Mouse (Mus musculus) heart, postnatal 25 days (tissue): ENCODE results near the gene Hsp90ab1. TPM values are rescaled to one million over a fixed set of nuclear protein-coding genes. Genes with fewer than 3 reads are reported as not detected.

Experiments
- total RNA-seq, 2 experiments: library from RNA; stranded (reverse); gene quantifications; 2 replicates each; pipeline ENCODE4 v1.2.3; 2021

Gene Hsp90ab1
- total RNA-seq, 2 experiments from 2014 or later: 1,042 to 1,257 TPM

Other genes with a start within 250 kb of the Hsp90ab1 start
- gene Cdc5l, start 139.5 kb downstream of the Hsp90ab1 start, total RNA-seq: 10 to 100 TPM; 36.7 to 42.8 TPM
- under 1 TPM; 0.45 to 0.49 TPM for gene Spats1, start 97.9 kb downstream of the Hsp90ab1 start, total RNA-seq
- 10 to 100 TPM; 20.1 to 20.2 TPM for gene Aars2, start 66.4 kb downstream of the Hsp90ab1 start, total RNA-seq
- not detected for gene Tcte1, start 49.8 kb downstream of the Hsp90ab1 start, total RNA-seq
- gene Tmem151b, start 23.6 kb downstream of the Hsp90ab1 start, total RNA-seq: under 1 TPM in 1 of 2 experiments, not detected in 1; 0.05 TPM
- 1 to 10 TPM; 1.3 to 1.4 TPM for gene Nfkbie, start 17.6 kb downstream of the Hsp90ab1 start, total RNA-seq
- gene Slc35b2, start 9.4 kb downstream of the Hsp90ab1 start, total RNA-seq: 10 to 100 TPM; 23.7 to 24.3 TPM
- 10 to 100 TPM; 77.9 to 78.4 TPM for gene Slc29a1, start 26.3 kb upstream of the Hsp90ab1 start, total RNA-seq
- not detected for gene Mymx, start 28.8 kb upstream of the Hsp90ab1 start, total RNA-seq
- gene Capn11, start 86.1 kb upstream of the Hsp90ab1 start, total RNA-seq: not detected
- gene Mrpl14, start 113.1 kb upstream of the Hsp90ab1 start, total RNA-seq: 100 to 1,000 TPM; 132 to 139 TPM
- 10 to 100 TPM; 83.5 to 86.1 TPM for gene Tmem63b, start 113.6 kb upstream of the Hsp90ab1 start, total RNA-seq
- gene 1600014C23Rik, start 160.6 kb upstream of the Hsp90ab1 start, total RNA-seq: under 1 TPM; 0.55 to 0.75 TPM